Mouse (Mus musculus) spleen, adult 18-20 months (tissue): ENCODE results near the gene Unc119.

Experiments
- DNase-seq, 2 experiments: peaks; one replicate each; pipeline ENCODE4 v3.0.0; 2022; ENCODE audit warnings: mixed read lengths in 2 of 2

Unc119 gene

GRCm38 (mm10) chr11:78372610-78373009 is 29.3 kb downstream of the Unc119 start:
- DNase-seq: no peak

GRCm38 (mm10) chr11:78374147-78374546 is 30.9 kb downstream of the Unc119 start:
- DNase-seq: no peak

- DNase-seq: no peak
Measured at GRCm38 (mm10) chr11:78377549-78378159, 34.4 kb downstream of the Unc119 start.

- no peak for DNase-seq
Measured at GRCm38 (mm10) chr11:78380351-78380750, 37.1 kb downstream of the Unc119 start.

GRCm38 (mm10) chr11:78380996-78381395 is 37.7 kb downstream of the Unc119 start:
- DNase-seq: no peak

GRCm38 (mm10) chr11:78382286-78382685 is 39.0 kb downstream of the Unc119 start:
- DNase-seq: no peak

- no peak for DNase-seq
Measured at GRCm38 (mm10) chr11:78382701-78383100, 39.4 kb downstream of the Unc119 start.

- DNase-seq: no peak
Measured at GRCm38 (mm10) chr11:78385776-78386175, 42.5 kb downstream of the Unc119 start.

- DNase-seq: no peak
Measured at GRCm38 (mm10) chr11:78386508-78387043, 43.3 kb downstream of the Unc119 start, which contains the start of gene Foxn1. TSS of gene Foxn1 (minus strand) at chr11:78386558.

- no peak for DNase-seq
Measured at GRCm38 (mm10) chr11:78392728-78393127, 49.4 kb downstream of the Unc119 start.

- DNase-seq: no peak
Measured at GRCm38 (mm10) chr11:78396950-78397349, 53.7 kb downstream of the Unc119 start.

GRCm38 (mm10) chr11:78397397-78397796 is 54.1 kb downstream of the Unc119 start:
- DNase-seq: peak; percentile 52 to 68

- DNase-seq: no peak
Measured at GRCm38 (mm10) chr11:78398212-78398611, 54.9 kb downstream of the Unc119 start.
